Mouse (Mus musculus): ENCODE measurements around the gene Vmn1r33. TPM values are rescaled to one million over a fixed set of nuclear protein-coding genes. Genes with fewer than 3 reads are reported as not detected.
"Not testable (repeated sequence)": the region's sequence is repeated elsewhere in the genome, so short reads cannot be mapped to it uniquely, and the experiment has no call there.

Vmn1r33 gene
- not detected in 2 replicates for polyA plus RNA-seq (2012; ENCODE audit: insufficient read depth, low replicate concordance)

GRCm38 (mm10) chr6:66618182-66618581 is at the start of gene Vmn1r33:
Vmn1r33 (minus strand) TSS chr6:66618282.
- not testable (repeated sequence) for H3K27me3 ChIP-seq (replicated peaks); H3K36me3 ChIP-seq (replicated peaks; ENCODE audit: low read length); H3K4me1 ChIP-seq; H3K4me3 ChIP-seq (replicated peaks); H3K9me3 ChIP-seq

GRCm38 (mm10) chr6:66643779-66644178 is 25.7 kb upstream of the Vmn1r33 start, which contains the start of gene Vmn1r34:
Vmn1r34 (minus strand) TSS chr6:66643879.
- H3K36me3 ChIP-seq (replicated peaks; ENCODE audit: low read length), result no peaks in the 10 kb centered on the region
- no peaks in the 10 kb centered on the region for H3K9me3 ChIP-seq
- H3K4me1 ChIP-seq, result no peaks in the 10 kb centered on the region
- H3K27me3 ChIP-seq (replicated peaks), result no peaks in the 10 kb centered on the region
- no peak within 1 kb of the TSS for H3K4me3 ChIP-seq (replicated peaks)
- TF ChIP-seq GATA1 (IDR thresholded peaks at IDR 0.05; ENCODE audit: borderline replicate concordance, low read length), result no peak
- TF ChIP-seq FLI1 (IDR thresholded peaks at IDR 0.05; ENCODE audit: low read length), result no peak

- Histone ChIP-seq H3K36me3 (replicated peaks; ENCODE audit: low read length) (no peaks in the 10 kb centered on the region), H3K4me1 (no peaks in the 10 kb centered on the region), H3K9me3 (peaks cover 8% of the 10 kb centered on the region), H3K4me3 (replicated peaks) (no peak overlapping the region), H3K27me3 (replicated peaks) (no peaks in the 10 kb centered on the region)
- TF ChIP-seq FLI1 (IDR thresholded peaks at IDR 0.05; ENCODE audit: low read length) (no peak), GATA1 (IDR thresholded peaks at IDR 0.05; ENCODE audit: borderline replicate concordance, low read length) (no peak)
Measured at GRCm38 (mm10) chr6:66595804-66596203, 22.3 kb downstream of the Vmn1r33 start.

Other genes with a start within 250 kb of the Vmn1r33 start
- gene Mad2l1, start 82.9 kb downstream of the Vmn1r33 start, polyA plus RNA-seq (2012; ENCODE audit: insufficient read depth, low replicate concordance), result 1.1 TPM in 1 of 2 replicates, not detected in the other
- gene Vmn1r32, start 58.2 kb downstream of the Vmn1r33 start, polyA plus RNA-seq (2012; ENCODE audit: insufficient read depth, low replicate concordance), result not detected in 2 replicates
- not detected in 2 replicates for gene Vmn1r34, start 25.6 kb upstream of the Vmn1r33 start, polyA plus RNA-seq (2012; ENCODE audit: insufficient read depth, low replicate concordance)
- gene Vmn1r35, start 67.6 kb upstream of the Vmn1r33 start, polyA plus RNA-seq (2012; ENCODE audit: insufficient read depth, low replicate concordance), result not detected in 2 replicates
- not detected in 2 replicates for gene Vmn1r36, start 100.9 kb upstream of the Vmn1r33 start, polyA plus RNA-seq (2012; ENCODE audit: insufficient read depth, low replicate concordance)
- gene Vmn1r37, start 111.1 kb upstream of the Vmn1r33 start, polyA plus RNA-seq (2012; ENCODE audit: insufficient read depth, low replicate concordance), result not detected in 2 replicates
- gene Vmn1r38, start 164.3 kb upstream of the Vmn1r33 start, polyA plus RNA-seq (2012; ENCODE audit: insufficient read depth, low replicate concordance), result not detected in 2 replicates
- gene Vmn1r39, start 192.3 kb upstream of the Vmn1r33 start, polyA plus RNA-seq (2012; ENCODE audit: insufficient read depth, low replicate concordance), result not detected in 2 replicates

Measured in megakaryocyte, embryonic 14.5 days (primary cell).